11 mouse cellular contexts compared by ENCODE assay signal in genomic region chr7:135376932-135377331, GRCm38 (mm10). TPM values are rescaled to one million over a fixed set of nuclear protein-coding genes. Genes with fewer than 3 reads are reported as not detected.
DNase-seq lines count a peak whose midpoint lies in the region; TF ChIP-seq lines count a peak whose summit lies in the region.
"Had no signal": no experiment of that assay in that cellular context is flagged by ENCODE, and none has a peak within 500 bp of the region (broad histone marks: within the 10 kb centered on the region; RNA-seq: fewer than 3 reads in every experiment).

No protein-coding gene starts in this region.

- TF ChIP-seq POLR2A in cerebellum, adult 2 months (IDR thresholded peaks at IDR 0.05; ENCODE audit: borderline replicate concordance, insufficient read depth, low read length), result no peak

- TF ChIP-seq CTCF in cerebellum, adult 2 months (IDR thresholded peaks at IDR 0.05; ENCODE audit: borderline replicate concordance, insufficient read depth, low read depth, low read length), result 0 out of 2 replicates have a peak, but pooled peaks have one; percentile 9
- TF ChIP-seq CTCF in left cerebral cortex, adult 2 months (IDR thresholded peaks at IDR 0.05), result peak; percentile 43

- no peaks in the 10 kb centered on the region for H3K4me1 ChIP-seq in cerebellum, adult 2 months (ENCODE audit: control insufficient read depth, insufficient read depth, low read length)
- H3K4me1 ChIP-seq in embryonic facial prominence, embryonic 10.5 days, result no peaks in the 10 kb centered on the region
- H3K4me1 ChIP-seq in forebrain, embryonic 10.5 days, result peaks cover 6% of the 10 kb centered on the region
- H3K4me1 ChIP-seq: embryonic facial prominence, embryonic 12.5 days had no signal

- H3K4me3 ChIP-seq in cerebellum, adult 2 months (replicated peaks; ENCODE audit: insufficient read depth, low read depth, low read length), result no peak overlapping the region
- no peak overlapping the region for H3K4me3 ChIP-seq in left cerebral cortex, adult 2 months
- H3K4me3 ChIP-seq in embryonic facial prominence, embryonic 10.5 days, result no peak overlapping the region
- H3K4me3 ChIP-seq in forebrain, embryonic 10.5 days, result no peak overlapping the region
- H3K4me3 ChIP-seq: embryonic facial prominence, embryonic 12.5 days had no signal

- no peaks in the 10 kb centered on the region for H3K9me3 ChIP-seq in embryonic facial prominence, embryonic 10.5 days
- no peaks in the 10 kb centered on the region for H3K9me3 ChIP-seq in forebrain, embryonic 10.5 days
- H3K9me3 ChIP-seq: embryonic facial prominence, embryonic 12.5 days had no signal

- intact Hi-C loops in left cerebral cortex, adult 2 months (cut with DNase I), result no loop called here
- intact Hi-C loops in left cerebral cortex, postnatal 36 days (cut with DNase I), result loop anchor here (10.0 kb wide), 1 partner anchor 282 kb away; no protein-coding TSS in a partner anchor

- no peaks in the 10 kb centered on the region for H3K36me3 ChIP-seq in embryonic facial prominence, embryonic 10.5 days (replicated peaks)
- no peaks in the 10 kb centered on the region for H3K36me3 ChIP-seq in splenic B cell, adult 2 months (ENCODE audit: control insufficient read depth, insufficient read depth, low read length, poor library complexity, severe bottlenecking)
- H3K36me3 ChIP-seq in forebrain, embryonic 10.5 days (replicated peaks), result no peaks in the 10 kb centered on the region
- H3K36me3 ChIP-seq: embryonic facial prominence, embryonic 12.5 days had no signal

- DNase-seq in cerebellum, adult 2 months, result no peak
- no peak for DNase-seq in cerebellum, adult 9-10 months
- DNase-seq in left cerebral cortex, adult 2 months (ENCODE audit: extremely low spot score in 1 of 2, low spot score in 2 of 2), result no peak
- no peak for DNase-seq in left cerebral cortex, postnatal 36 days (ENCODE audit: low spot score in 2 of 2)
- DNase-seq in embryonic facial prominence, embryonic 10.5 days (ENCODE audit: low spot score), result peak; percentile 25
- DNase-seq in splenic B cell, adult 2 months (ENCODE audit: low read depth, low spot score), result peak; percentile 6
- no peak for DNase-seq in urinary bladder, postnatal 36 days (ENCODE audit: low spot score in 2 of 2)
- no peak for DNase-seq in forebrain, embryonic 10.5 days (ENCODE audit: extremely low spot score, low spot score)

- H3K27me3 ChIP-seq in cerebellum, adult 2 months (ENCODE audit: control insufficient read depth, insufficient read depth, low read length), result no peaks in the 10 kb centered on the region
- H3K27me3 ChIP-seq in embryonic facial prominence, embryonic 10.5 days (replicated peaks; ENCODE audit: low read depth, poor library complexity, severe bottlenecking), result no peaks in the 10 kb centered on the region
- H3K27me3 ChIP-seq in splenic B cell, adult 2 months (ENCODE audit: control insufficient read depth, insufficient read depth, low read length, poor library complexity, severe bottlenecking), result no peaks in the 10 kb centered on the region
- no peaks in the 10 kb centered on the region for H3K27me3 ChIP-seq in forebrain, embryonic 10.5 days (ENCODE audit: poor library complexity, severe bottlenecking)
- H3K27me3 ChIP-seq: embryonic facial prominence, embryonic 12.5 days had no signal

- no peak overlapping the region for H3K27ac ChIP-seq in cerebellum, adult 2 months (ENCODE audit: insufficient read depth, low read length)
- no peak overlapping the region for H3K27ac ChIP-seq in left cerebral cortex, adult 2 months
- no peak overlapping the region for H3K27ac ChIP-seq in embryonic facial prominence, embryonic 10.5 days (replicated peaks)
- H3K27ac ChIP-seq in forebrain, embryonic 10.5 days, result no peak overlapping the region
- H3K27ac ChIP-seq: embryonic facial prominence, embryonic 12.5 days had no signal

- 69% methylated on average over 5 of the region's 5 CpGs for WGBS in cerebellum, adult 2 months
- 64% methylated on average over 5 of the region's 5 CpGs for WGBS in embryonic facial prominence, embryonic 10.5 days
- 66% methylated on average over 5 of the region's 5 CpGs for WGBS in forebrain, embryonic 10.5 days

RNA-seq across cellular contexts. Expression of gene Foxi2, which starts 33.2 kb away (rescaled TPM):
- not detected in 2 replicates for polyA plus RNA-seq in cerebellum, adult 2 months (2012; rRNA removed)
- not detected for total RNA-seq in left cerebral cortex, adult 2 months (2021)
- not detected for total RNA-seq in left cerebral cortex, postnatal 36 days (2021)
- polyA plus RNA-seq in embryonic facial prominence, embryonic 10.5 days (2016; fragmentation: Nextera tagmentation; extraction: Ambion mirVana), result 5.0 and 5.4 TPM in 2 replicates
- 3.4 and 3.6 TPM in 2 replicates for polyA plus RNA-seq in forebrain, embryonic 10.5 days (2016; fragmentation: Nextera tagmentation; extraction: Ambion mirVana)
- total RNA-seq: hematopoietic stem cell, adult 5-6 weeks had no signal
- polyA plus RNA-seq: C2C12 had no signal

Comparison
In these comparisons a context has a peak if more than half of its experiments do, and no peak if none do; other contexts are left out.
1. DNase-seq: peak in embryonic facial prominence, embryonic 10.5 days (single experiment) and splenic B cell, adult 2 months (single experiment); none in cerebellum, adult 2 months (0 of 2), cerebellum, adult 9-10 months (single experiment), left cerebral cortex, adult 2 months (0 of 2), left cerebral cortex, postnatal 36 days (0 of 2), urinary bladder, postnatal 36 days (0 of 2) and forebrain, embryonic 10.5 days (single experiment).